Mouse (Mus musculus) forebrain, embryonic 15.5 days (tissue): Measurements from ENCODE around the gene Atxn7l3. TPM values are rescaled to one million over a fixed set of nuclear protein-coding genes. Genes with fewer than 3 reads are reported as not detected.
"Not testable (repeated sequence)": the region's sequence is repeated elsewhere in the genome, so short reads cannot be mapped to it uniquely, and the experiment has no call there.

Source experiments
- ATAC-seq: fragments of 200-750 bp; cut with Nextera tagmentation; replicated peaks from 2 replicates; pipeline ENCODE4 v1.8.0; 2017; ENCODE audit warnings: mild to moderate bottlenecking, moderate TSS enrichment, moderate library complexity
- H3K27ac ChIP-seq: fragments of 300-500 bp; sonication (generic); replicated peaks from 2 replicates; pipeline ENCODE4 v1.5.1; 2015; ENCODE audit warnings: mild to moderate bottlenecking, inconsistent platforms
- H3K27me3 ChIP-seq: fragments of 300-500 bp; sonication (generic); 2 replicates; pipeline ENCODE4 v1.6.1; 2015; ENCODE audit warnings: inconsistent platforms
- H3K36me3 ChIP-seq: fragments of 300-500 bp; sonication (generic); 2 replicates; pipeline ENCODE4 v1.6.1; 2015; ENCODE audit warnings: mild to moderate bottlenecking, inconsistent platforms
- H3K4me1 ChIP-seq: fragments of 300-500 bp; sonication (generic); 2 replicates; pipeline ENCODE4 v1.6.1; 2015; ENCODE audit warnings: inconsistent platforms
- H3K4me2 ChIP-seq: fragments of 300-500 bp; sonication (generic); replicated peaks from 2 replicates; pipeline ENCODE4 v1.6.1; 2015; ENCODE audit warnings: mild to moderate bottlenecking, inconsistent platforms
- H3K4me3 ChIP-seq: fragments of 300-500 bp; sonication (generic); 2 replicates; pipeline ENCODE4 v1.5.1; 2015; ENCODE audit warnings: mild to moderate bottlenecking, inconsistent platforms
- H3K9ac ChIP-seq: fragments of 300-500 bp; sonication (generic); replicated peaks from 2 replicates; pipeline ENCODE4 v1.6.1; 2015; ENCODE audit warnings: mild to moderate bottlenecking, inconsistent platforms
- H3K9me3 ChIP-seq: fragments of 300-500 bp; sonication (generic); 2 replicates; pipeline ENCODE4 v1.6.1; 2016; ENCODE audit warnings: inconsistent platforms
- WGBS: fragments of 180-500 bp; shearing (Covaris S2); methylation state at CpG from one replicate; pipeline ENCODE4 v1.1.7; 2015; ENCODE audit warnings: mixed read lengths; 5-methylcytosine and 5-hydroxymethylcytosine counted together
- polyA plus RNA-seq: library from polyadenylated mRNA; unstranded; fragments of >200 nt; fragmentation: Nextera tagmentation; extraction: Ambion mirVana; gene quantifications from 2 replicates; pipeline ENCODE4 v1.2.1, GENCODE M21; 2015

Atxn7l3 gene
- polyA plus RNA-seq, 1 experiment from 2014 or later = 29.5 TPM

- Histone ChIP-seq H3K27ac (no peak overlapping the region), H3K27me3 (no peaks in the 10 kb centered on the region), H3K4me2 (no peak overlapping the region), H3K36me3 (peaks cover 58% of the 10 kb centered on the region), H3K9ac (no peak overlapping the region), H3K9me3 (no peaks in the 10 kb centered on the region), H3K4me1 (peaks cover 23% of the 10 kb centered on the region), H3K4me3 (no peak overlapping the region)
- ATAC-seq = no peak
- 80% methylated on average over 2 of the region's 2 CpGs for WGBS
These were observed 7.5 kb downstream of the Atxn7l3 start for GRCm38 (mm10) chr11:102288913-102289312.

- no peak overlapping the region for H3K4me2 ChIP-seq
- no peak overlapping the region for H3K4me3 ChIP-seq
- no peak overlapping the region for H3K9ac ChIP-seq
- 84% methylated on average over 8 of the region's 8 CpGs for WGBS
- no peaks in the 10 kb centered on the region for H3K9me3 ChIP-seq
- no peak for ATAC-seq
- peaks cover 52% of the 10 kb centered on the region for H3K36me3 ChIP-seq
- no peaks in the 10 kb centered on the region for H3K27me3 ChIP-seq
- H3K4me1 ChIP-seq = peaks cover 20% of the 10 kb centered on the region
- H3K27ac ChIP-seq = no peak overlapping the region
These were observed 8.2 kb downstream of the Atxn7l3 start for GRCm38 (mm10) chr11:102288027-102288804.

- 0 out of 2 replicates have a peak overlapping the region, but pooled peaks have one; percentile 13 for H3K9ac ChIP-seq
- 91% methylated on average over 8 of the region's 8 CpGs for WGBS
- no peak overlapping the region for H3K4me3 ChIP-seq
- H3K9me3 ChIP-seq = no peaks in the 10 kb centered on the region
- ATAC-seq = no peak
- no peak overlapping the region for H3K4me2 ChIP-seq
- peaks cover 45% of the 10 kb centered on the region for H3K36me3 ChIP-seq
- H3K27ac ChIP-seq = no peak overlapping the region
- peaks cover 20% of the 10 kb centered on the region for H3K4me1 ChIP-seq
- no peaks in the 10 kb centered on the region for H3K27me3 ChIP-seq
These were observed 8.9 kb downstream of the Atxn7l3 start for GRCm38 (mm10) chr11:102287485-102287884.

GRCm38 (mm10) chr11:102285095-102285834 is 11.2 kb downstream of the Atxn7l3 start:
- WGBS = 5% methylated on average over 31 of the region's 31 CpGs
- peak overlapping the region; percentile 94 for H3K4me3 ChIP-seq
- H3K27me3 ChIP-seq = no peaks in the 10 kb centered on the region
- peaks cover 23% of the 10 kb centered on the region for H3K36me3 ChIP-seq
- H3K4me1 ChIP-seq = peaks cover 20% of the 10 kb centered on the region
- H3K27ac ChIP-seq = peak overlapping the region; percentile 89
- peak; percentile 65 for ATAC-seq
- H3K4me2 ChIP-seq = peak overlapping the region; percentile 90
- peak overlapping the region; percentile 87 for H3K9ac ChIP-seq
- H3K9me3 ChIP-seq = no peaks in the 10 kb centered on the region

GRCm38 (mm10) chr11:102284501-102285094 is 11.8 kb downstream of the Atxn7l3 start, which contains the start of gene Tmub2:
Gene Tmub2, plus strand, starts transcription at chr11:102284931.
- Histone ChIP-seq H3K27me3 (no peaks in the 10 kb centered on the region), H3K9me3 (no peaks in the 10 kb centered on the region), H3K4me3 (peak within 1 kb of the TSS; percentile 94), H3K9ac (peak within 1 kb of the TSS; percentile 87), H3K4me2 (peak within 1 kb of the TSS; percentile 90), H3K36me3 (peaks cover 20% of the 10 kb centered on the region), H3K27ac (peak within 1 kb of the TSS; percentile 89), H3K4me1 (peaks cover 20% of the 10 kb centered on the region)
- WGBS = under 1% methylated on average over 32 of the region's 32 CpGs
- peak; percentile 91 for ATAC-seq

GRCm38 (mm10) chr11:102283922-102284321 is 12.5 kb downstream of the Atxn7l3 start:
- peak overlapping the region; percentile 94; the same call in 1 of the 2 replicates for H3K4me3 ChIP-seq
- no peak; the same call in 1 of the 2 replicates for ATAC-seq
- H3K27me3 ChIP-seq = no peaks in the 10 kb centered on the region
- H3K9me3 ChIP-seq = no peaks in the 10 kb centered on the region
- peaks cover 20% of the 10 kb centered on the region for H3K4me1 ChIP-seq
- H3K9ac ChIP-seq = no peak overlapping the region
- H3K4me2 ChIP-seq = peak overlapping the region; percentile 90
- H3K36me3 ChIP-seq = peaks cover 17% of the 10 kb centered on the region
- WGBS = 91% methylated on average over 6 of the region's 6 CpGs
- H3K27ac ChIP-seq = peak overlapping the region; percentile 89

GRCm38 (mm10) chr11:102280267-102280666 is 16.2 kb downstream of the Atxn7l3 start:
- H3K4me1 ChIP-seq = peaks cover 11% of the 10 kb centered on the region
- not testable (repeated sequence) for H3K27me3 ChIP-seq, H3K4me2 ChIP-seq, H3K9ac ChIP-seq, H3K36me3 ChIP-seq, H3K9me3 ChIP-seq, H3K27ac ChIP-seq, H3K4me3 ChIP-seq, ATAC-seq
- WGBS = 69% methylated on average over 6 of the region's 6 CpGs

GRCm38 (mm10) chr11:102279595-102279994 is 16.8 kb downstream of the Atxn7l3 start:
- Histone ChIP-seq H3K4me3 (no peak overlapping the region), H3K9ac (no peak overlapping the region), H3K9me3 (no peaks in the 10 kb centered on the region), H3K27ac (no peak overlapping the region), H3K4me2 (no peak overlapping the region), H3K27me3 (0 out of 2 replicates have a peak, but pooled peaks cover 9% of the 10 kb centered on the region), H3K4me1 (peaks cover 10% of the 10 kb centered on the region), H3K36me3 (no peaks in the 10 kb centered on the region)
- 93% methylated on average over 3 of the region's 3 CpGs for WGBS
- no peak for ATAC-seq

GRCm38 (mm10) chr11:102277754-102278153 is 18.7 kb downstream of the Atxn7l3 start:
- no peak overlapping the region for H3K4me2 ChIP-seq
- no peak overlapping the region for H3K9ac ChIP-seq
- no peaks in the 10 kb centered on the region for H3K36me3 ChIP-seq
- H3K9me3 ChIP-seq = no peaks in the 10 kb centered on the region
- peaks cover 7% of the 10 kb centered on the region for H3K4me1 ChIP-seq
- no peak overlapping the region for H3K4me3 ChIP-seq
- no peak overlapping the region for H3K27ac ChIP-seq
- WGBS = 45% methylated on average over 10 of the region's 12 CpGs
- ATAC-seq = no peak
- H3K27me3 ChIP-seq = 0 out of 2 replicates have a peak, but pooled peaks cover 9% of the 10 kb centered on the region

GRCm38 (mm10) chr11:102276411-102276915 is 20.0 kb downstream of the Atxn7l3 start:
- Histone ChIP-seq H3K4me3 (peak overlapping the region; percentile 37), H3K36me3 (no peaks in the 10 kb centered on the region), H3K27ac (no peak overlapping the region), H3K9ac (peak overlapping the region; percentile 44), H3K4me1 (peaks cover 7% of the 10 kb centered on the region), H3K27me3 (0 out of 2 replicates have a peak, but pooled peaks cover 9% of the 10 kb centered on the region), H3K4me2 (peak overlapping the region; percentile 68), H3K9me3 (no peaks in the 10 kb centered on the region)
- ATAC-seq = 0 out of 2 replicates have a peak, but pooled peaks have one; percentile 48
- 2% methylated on average over 33 of the region's 33 CpGs for WGBS

GRCm38 (mm10) chr11:102268520-102269244 is 27.7 kb downstream of the Atxn7l3 start, which contains the start of gene Asb16:
Gene Asb16, plus strand, starts transcription at chr11:102268743.
- ATAC-seq = no peak
- no peak within 1 kb of the TSS for H3K4me2 ChIP-seq
- H3K27me3 ChIP-seq = no peaks in the 10 kb centered on the region
- H3K9ac ChIP-seq = no peak within 1 kb of the TSS
- H3K4me1 ChIP-seq = peaks cover 5% of the 10 kb centered on the region
- 87% methylated on average over 12 of the region's 12 CpGs for WGBS
- no peak within 1 kb of the TSS for H3K4me3 ChIP-seq
- H3K9me3 ChIP-seq = no peaks in the 10 kb centered on the region
- no peaks in the 10 kb centered on the region for H3K36me3 ChIP-seq
- no peak within 1 kb of the TSS for H3K27ac ChIP-seq
